In the genomic region with DNA sequence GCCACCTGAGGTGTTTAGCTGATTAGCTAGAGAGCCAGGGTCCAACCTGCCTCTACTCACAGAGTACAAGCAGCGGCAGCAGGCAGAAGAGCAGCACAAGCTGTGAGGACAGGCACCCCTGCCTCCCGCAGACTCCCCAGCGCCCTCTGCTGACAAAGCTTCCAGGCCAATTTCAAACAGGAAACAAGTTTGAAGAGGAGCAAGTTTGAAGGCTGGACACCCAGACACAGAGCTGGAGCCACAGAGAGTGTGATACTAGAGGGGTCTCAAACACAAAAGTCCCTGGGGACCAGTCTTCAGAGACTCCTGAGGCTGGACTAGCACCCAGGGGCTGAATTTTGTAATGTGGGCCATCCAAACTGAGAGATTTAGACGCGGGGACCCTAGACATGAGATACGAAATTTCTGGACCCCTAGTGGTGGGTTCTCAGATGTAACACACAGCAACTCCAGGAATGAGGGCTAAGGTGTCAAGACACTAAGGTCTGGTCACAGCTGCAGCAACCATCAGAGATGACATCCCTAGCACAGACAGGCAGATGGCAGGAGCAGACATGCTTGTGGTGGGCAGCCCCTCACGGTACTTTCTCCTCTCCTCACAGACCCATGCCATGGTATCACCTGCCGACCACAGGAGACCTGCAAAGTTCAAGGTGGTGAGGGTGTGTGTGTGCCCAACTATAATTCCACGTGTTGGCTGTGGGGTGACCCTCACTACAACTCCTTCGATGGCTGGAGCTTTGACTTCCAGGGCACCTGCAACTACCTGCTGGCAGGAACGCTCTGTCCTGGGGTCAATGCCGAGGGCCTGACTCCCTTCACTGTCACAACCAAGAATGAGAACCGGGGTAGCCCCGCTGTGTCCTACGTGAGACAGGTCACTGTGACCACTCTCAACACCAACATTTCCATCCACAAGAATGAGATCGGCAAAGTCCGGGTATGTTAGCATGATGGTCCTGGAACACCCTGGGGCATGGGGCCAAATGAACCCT, we compare ENCODE assay signal across 8 mouse cellular contexts. TPM values are rescaled to one million over a fixed set of nuclear protein-coding genes. Genes with fewer than 3 reads are reported as not detected.
DNase-seq lines count a peak whose midpoint lies in the region; ATAC-seq and TF ChIP-seq lines count a peak whose summit lies in the region.

No protein-coding gene starts in this region.

- no peak overlapping the region for H3K27ac ChIP-seq in midbrain, embryonic 14.5 days (replicated peaks; ENCODE audit: low read depth, low read length)
- H3K27ac ChIP-seq in midbrain, postnatal 0 days (ENCODE audit: low read depth, low read length) = no peak overlapping the region
- H3K27ac ChIP-seq in limb, embryonic 10.5 days = no peak overlapping the region
- H3K27ac ChIP-seq in forebrain, postnatal 0 days (ENCODE audit: low read depth, low read length) = no peak overlapping the region

- peaks cover 7% of the 10 kb centered on the region; the same call in 1 of the 2 replicates for H3K9me3 ChIP-seq in midbrain, embryonic 14.5 days (ENCODE audit: control insufficient read depth, low read length)
- peaks cover 6% of the 10 kb centered on the region; the same call in 1 of the 2 replicates for H3K9me3 ChIP-seq in midbrain, postnatal 0 days (ENCODE audit: low read length)
- peaks cover 3% of the 10 kb centered on the region; the same call in 1 of the 2 replicates for H3K9me3 ChIP-seq in limb, embryonic 10.5 days (replicated peaks)
- H3K9me3 ChIP-seq in forebrain, postnatal 0 days (ENCODE audit: low read length) = no peaks in the 10 kb centered on the region

- H3K4me2 ChIP-seq in midbrain, embryonic 14.5 days (ENCODE audit: low read length) = no peak overlapping the region
- no peak overlapping the region for H3K4me2 ChIP-seq in midbrain, postnatal 0 days (ENCODE audit: low read depth, low read length, poor library complexity, severe bottlenecking)
- no peak overlapping the region for H3K4me2 ChIP-seq in forebrain, postnatal 0 days (ENCODE audit: low read depth)

- no peaks in the 10 kb centered on the region for H3K36me3 ChIP-seq in midbrain, embryonic 14.5 days (ENCODE audit: control insufficient read depth, insufficient read depth, low read length)
- H3K36me3 ChIP-seq in midbrain, postnatal 0 days (ENCODE audit: insufficient read depth, low read length) = no peaks in the 10 kb centered on the region
- H3K36me3 ChIP-seq in limb, embryonic 10.5 days = no peaks in the 10 kb centered on the region
- no peaks in the 10 kb centered on the region for H3K36me3 ChIP-seq in forebrain, postnatal 0 days (ENCODE audit: insufficient read depth)

- H3K4me1 ChIP-seq in midbrain, embryonic 14.5 days (ENCODE audit: control insufficient read depth, insufficient read depth, low read length) = no peaks in the 10 kb centered on the region
- no peaks in the 10 kb centered on the region for H3K4me1 ChIP-seq in midbrain, postnatal 0 days (ENCODE audit: insufficient read depth, low read length)
- H3K4me1 ChIP-seq in limb, embryonic 10.5 days = peaks cover 6% of the 10 kb centered on the region
- H3K4me1 ChIP-seq in forebrain, postnatal 0 days (ENCODE audit: insufficient read depth) = no peaks in the 10 kb centered on the region

- no peak overlapping the region for H3K9ac ChIP-seq in midbrain, embryonic 14.5 days (replicated peaks; ENCODE audit: low read length)
- no peak overlapping the region for H3K9ac ChIP-seq in midbrain, postnatal 0 days (replicated peaks; ENCODE audit: low read length, poor library complexity, severe bottlenecking)
- H3K9ac ChIP-seq in forebrain, postnatal 0 days = no peak overlapping the region

- 65% methylated on average over 17 of the region's 17 CpGs for WGBS in midbrain, embryonic 14.5 days
- 70% methylated on average over 17 of the region's 17 CpGs for WGBS in midbrain, postnatal 0 days
- WGBS in limb, embryonic 10.5 days = 67% methylated on average over 17 of the region's 17 CpGs
- 65% methylated on average over 17 of the region's 17 CpGs for WGBS in forebrain, postnatal 0 days

- H3K27me3 ChIP-seq in midbrain, embryonic 14.5 days (ENCODE audit: control insufficient read depth, insufficient read depth, low read length) = no peaks in the 10 kb centered on the region
- H3K27me3 ChIP-seq in midbrain, postnatal 0 days (ENCODE audit: insufficient read depth, low read length) = no peaks in the 10 kb centered on the region
- H3K27me3 ChIP-seq in limb, embryonic 10.5 days (ENCODE audit: low read depth, poor library complexity, severe bottlenecking) = peaks cover 20% of the 10 kb centered on the region
- no peaks in the 10 kb centered on the region for H3K27me3 ChIP-seq in forebrain, postnatal 0 days (ENCODE audit: insufficient read depth, low read length)

- no peak overlapping the region for H3K4me3 ChIP-seq in midbrain, embryonic 14.5 days (replicated peaks; ENCODE audit: low read depth, low read length)
- no peak overlapping the region for H3K4me3 ChIP-seq in midbrain, postnatal 0 days (ENCODE audit: low read depth, low read length)
- H3K4me3 ChIP-seq in limb, embryonic 10.5 days = no peak overlapping the region
- H3K4me3 ChIP-seq in forebrain, postnatal 0 days (ENCODE audit: low read depth, low read length) = no peak overlapping the region

- no peak for ATAC-seq in midbrain, embryonic 14.5 days (ENCODE audit: low FRiP score, low TSS enrichment)
- ATAC-seq in midbrain, postnatal 0 days (ENCODE audit: low FRiP score) = no peak
- no peak for ATAC-seq in forebrain, postnatal 0 days

- no peak; the same call in 1 of the 2 replicates for TF ChIP-seq CTCF in midbrain, postnatal 0 days (IDR thresholded peaks at IDR 0.05)
- no peak; the same call in 1 of the 2 replicates for TF ChIP-seq CTCF in forebrain, postnatal 0 days (IDR thresholded peaks at IDR 0.05; ENCODE audit: low read depth)

- peak; percentile 8 to 22 for DNase-seq in frontal cortex, postnatal 36 days (ENCODE audit: low spot score in 2 of 2)
- no peak for DNase-seq in frontal cortex, postnatal 25 days (ENCODE audit: low spot score in 2 of 2)
- peak; percentile 2 for DNase-seq in midbrain, embryonic 14.5 days
- no peak for DNase-seq in midbrain, postnatal 0 days (ENCODE audit: low spot score)
- DNase-seq in adrenal gland, postnatal 25 days = peak; percentile 37
- DNase-seq in limb, embryonic 10.5 days (ENCODE audit: low spot score) = peak; percentile 40
- DNase-seq in testis, postnatal 10 days (ENCODE audit: low spot score) = peak; percentile 71
- no peak for DNase-seq in forebrain, postnatal 0 days

RNA-seq across cellular contexts. Expression of gene 9530053A07Rik, which starts 28.4 kb away (rescaled TPM):
- polyA plus RNA-seq in midbrain, embryonic 14.5 days (2014; fragmentation: Nextera tagmentation; extraction: Ambion mirVana) = 0.04 TPM in 2 replicates
- total RNA-seq in midbrain, postnatal 0 days (2014; rRNA removed) = 0.16 TPM in 1 of 2 replicates, not detected in the other
- 0.05 and 0.06 TPM in 2 replicates for polyA plus RNA-seq in midbrain, postnatal 0 days (2015; fragmentation: Nextera tagmentation; extraction: Ambion mirVana)
- not detected in 2 replicates for total RNA-seq in adrenal gland, postnatal 25 days (2021)
- 0.01 TPM in 1 of 2 replicates, not detected in the other for polyA plus RNA-seq in limb, embryonic 10.5 days (2016; fragmentation: Nextera tagmentation; extraction: Ambion mirVana)
- under 0.01 and 0.19 TPM in 2 replicates for total RNA-seq in forebrain, postnatal 0 days (2014; rRNA removed)
- 0.08 TPM in 2 replicates for polyA plus RNA-seq in forebrain, postnatal 0 days (2015; fragmentation: Nextera tagmentation; extraction: Ambion mirVana)

RNA-seq across cellular contexts. Expression of gene Fcgbp, which starts 29.9 kb away (rescaled TPM):
- polyA plus RNA-seq in midbrain, embryonic 14.5 days (2014; fragmentation: Nextera tagmentation; extraction: Ambion mirVana) = 0.08 and 0.25 TPM in 2 replicates
- total RNA-seq in midbrain, postnatal 0 days (2014; rRNA removed) = 0.33 and 0.66 TPM in 2 replicates
- 1.1 TPM in 2 replicates for polyA plus RNA-seq in midbrain, postnatal 0 days (2015; fragmentation: Nextera tagmentation; extraction: Ambion mirVana)
- total RNA-seq in adrenal gland, postnatal 25 days (2021) = not detected in 2 replicates
- 0.31 and 0.36 TPM in 2 replicates for polyA plus RNA-seq in limb, embryonic 10.5 days (2016; fragmentation: Nextera tagmentation; extraction: Ambion mirVana)
- 0.57 and 0.62 TPM in 2 replicates for total RNA-seq in forebrain, postnatal 0 days (2014; rRNA removed)
- 0.45 and 0.52 TPM in 2 replicates for polyA plus RNA-seq in forebrain, postnatal 0 days (2015; fragmentation: Nextera tagmentation; extraction: Ambion mirVana)

RNA-seq across cellular contexts. Expression of gene Psmc4, which starts 51.0 kb away (rescaled TPM):
- polyA plus RNA-seq in midbrain, embryonic 14.5 days (2014; fragmentation: Nextera tagmentation; extraction: Ambion mirVana) = 275 and 305 TPM in 2 replicates
- total RNA-seq in midbrain, postnatal 0 days (2014; rRNA removed) = 162 and 170 TPM in 2 replicates
- 257 and 259 TPM in 2 replicates for polyA plus RNA-seq in midbrain, postnatal 0 days (2015; fragmentation: Nextera tagmentation; extraction: Ambion mirVana)
- 154 and 164 TPM in 2 replicates for total RNA-seq in adrenal gland, postnatal 25 days (2021)
- polyA plus RNA-seq in limb, embryonic 10.5 days (2016; fragmentation: Nextera tagmentation; extraction: Ambion mirVana) = 438 and 454 TPM in 2 replicates
- 200 and 233 TPM in 2 replicates for total RNA-seq in forebrain, postnatal 0 days (2014; rRNA removed)
- polyA plus RNA-seq in forebrain, postnatal 0 days (2015; fragmentation: Nextera tagmentation; extraction: Ambion mirVana) = 265 and 268 TPM in 2 replicates

Comparison
In these comparisons a context has a peak if more than half of its experiments do, and no peak if none do; other contexts are left out.
1. DNase-seq: peak in frontal cortex, postnatal 36 days (2 of 2), midbrain, embryonic 14.5 days (single experiment), adrenal gland, postnatal 25 days (single experiment), limb, embryonic 10.5 days (single experiment) and testis, postnatal 10 days (single experiment); none in frontal cortex, postnatal 25 days (0 of 2), midbrain, postnatal 0 days (single experiment) and forebrain, postnatal 0 days (single experiment).